Mouse (Mus musculus) ES-E14 (cell line): ENCODE data around the gene Zp3.

Source experiments
- HCFC1 ChIP-seq: IDR thresholded peaks from 2 replicates; pipeline ENCODE4 v1.6.1; 2012; ENCODE audit warnings: low read length, inconsistent platforms, borderline replicate concordance; ENCODE audit not compliant: insufficient read depth
- ZNF384 ChIP-seq: IDR thresholded peaks from 2 replicates; pipeline ENCODE4 v1.6.1; 2012; ENCODE audit warnings: low read depth, low read length, inconsistent platforms

DNA sequence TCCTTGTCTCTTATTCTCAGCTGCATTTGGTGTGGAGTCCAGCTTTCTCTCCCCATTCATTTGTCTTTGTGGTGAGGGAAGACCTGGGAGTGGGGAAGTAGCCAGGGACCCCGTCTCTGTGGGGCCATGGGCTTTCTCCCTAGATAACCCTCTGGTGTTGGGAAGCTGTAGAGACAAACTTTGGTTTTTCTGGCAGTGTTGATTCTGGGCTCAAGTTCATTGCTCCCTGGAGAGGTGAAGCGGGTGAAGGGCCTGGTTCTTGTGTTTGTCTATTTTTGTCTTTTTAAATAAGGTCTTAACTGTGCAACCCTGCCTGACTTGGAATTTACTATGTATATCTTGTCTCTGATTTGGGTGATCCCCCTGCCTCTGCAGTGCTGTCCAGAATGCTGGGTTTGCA is 38.8 kb downstream of the Zp3 start:
- TF ChIP-seq HCFC1 = no peak
- no peak for TF ChIP-seq ZNF384
